Mouse (Mus musculus) heart, postnatal 4 days (tissue): Measurements from ENCODE around the gene Syde2. TPM values are rescaled to one million over a fixed set of nuclear protein-coding genes. Genes with fewer than 3 reads are reported as not detected.
"Not testable (repeated sequence)": the region's sequence is repeated elsewhere in the genome, so short reads cannot be mapped to it uniquely, and the experiment has no call there.

Experiments used
- DNase-seq: peaks from one replicate; pipeline ENCODE4 v3.0.0; 2021
- total RNA-seq, 2 experiments: library from RNA; stranded (reverse); gene quantifications; 2 replicates each; pipeline ENCODE4 v1.2.3; 2021

Gene Syde2
- total RNA-seq, 2 experiments from 2014 or later, result 33.2 to 35.2 TPM

- no peak for DNase-seq
These were observed 18.6 kb upstream of the Syde2 start for GRCm38 (mm10) chr3:145969031-145969501.

- DNase-seq, result no peak
These were observed 16.2 kb upstream of the Syde2 start for GRCm38 (mm10) chr3:145971501-145971900.

GRCm38 (mm10) chr3:145974986-145975385, 12.7 kb upstream of the Syde2 start:
- DNase-seq, result no peak

GRCm38 (mm10) chr3:145985333-145985925, 2.2 kb upstream of the Syde2 start:
- DNase-seq, result no peak

GRCm38 (mm10) chr3:145986317-145987001, 1.2 kb upstream of the Syde2 start:
- no peak for DNase-seq

GRCm38 (mm10) chr3:145987970-145988683, 457 bp downstream of the Syde2 start:
- DNase-seq, result peak; percentile 92

GRCm38 (mm10) chr3:145988684-145989575, 1.3 kb downstream of the Syde2 start:
- peak; percentile 36 for DNase-seq

- no peak for DNase-seq
These were observed 2.0 kb downstream of the Syde2 start for GRCm38 (mm10) chr3:145989576-145990081.

- DNase-seq, result no peak
These were observed 3.5 kb downstream of the Syde2 start for GRCm38 (mm10) chr3:145991130-145991529.

- DNase-seq, result no peak
These were observed 4.5 kb downstream of the Syde2 start for GRCm38 (mm10) chr3:145991976-145992730.

GRCm38 (mm10) chr3:145992796-145993195, 5.1 kb downstream of the Syde2 start:
- peak; percentile 38 for DNase-seq

GRCm38 (mm10) chr3:145993481-145994201, 6.0 kb downstream of the Syde2 start:
- DNase-seq, result no peak

- DNase-seq, result no peak
These were observed 7.8 kb downstream of the Syde2 start for GRCm38 (mm10) chr3:145995489-145995888.

- not testable (repeated sequence) for DNase-seq
These were observed 8.9 kb downstream of the Syde2 start for GRCm38 (mm10) chr3:145996539-145996938.

GRCm38 (mm10) chr3:146004347-146005051, 16.8 kb downstream of the Syde2 start:
- no peak for DNase-seq

- DNase-seq, result no peak
These were observed 20.2 kb downstream of the Syde2 start for GRCm38 (mm10) chr3:146007872-146008271.

GRCm38 (mm10) chr3:146009859-146010645, 22.4 kb downstream of the Syde2 start:
- peak; percentile 32 for DNase-seq

- DNase-seq, result no peak
These were observed 23.1 kb downstream of the Syde2 start for GRCm38 (mm10) chr3:146010751-146011150.

- DNase-seq, result no peak
These were observed 24.0 kb downstream of the Syde2 start for GRCm38 (mm10) chr3:146011544-146012218.
